Mouse (Mus musculus) midbrain, embryonic 16.5 days (tissue): ENCODE measurements around the gene Ssna1. TPM values are rescaled to one million over a fixed set of nuclear protein-coding genes. Genes with fewer than 3 reads are reported as not detected.
"Not testable (repeated sequence)": the region's sequence is repeated elsewhere in the genome, so short reads cannot be mapped to it uniquely, and the experiment has no call there.

Source experiments
- ATAC-seq: fragments of 200-750 bp; cut with Nextera tagmentation; 2 replicates; pipeline ENCODE4 v1.8.0; 2017; ENCODE audit warnings: moderate TSS enrichment
- H3K27ac ChIP-seq: fragments of 300-500 bp; sonication (generic); 2 replicates; pipeline ENCODE4 v1.5.1; 2014; ENCODE audit warnings: mild to moderate bottlenecking, low read length, mixed read lengths
- H3K27me3 ChIP-seq: fragments of 300-500 bp; sonication (generic); 2 replicates; pipeline ENCODE4 v1.6.1; 2014; ENCODE audit warnings: low read depth, low read length, mixed read lengths; ENCODE audit not compliant: control insufficient read depth, insufficient read depth
- H3K36me3 ChIP-seq: fragments of 300-500 bp; sonication (generic); 2 replicates; pipeline ENCODE4 v1.6.1; 2014; ENCODE audit warnings: mild to moderate bottlenecking, low read length, moderate library complexity, mixed read lengths; ENCODE audit not compliant: control insufficient read depth, insufficient read depth
- H3K4me1 ChIP-seq: fragments of 300-500 bp; sonication (generic); 2 replicates; pipeline ENCODE4 v1.6.1; 2014; ENCODE audit warnings: mild to moderate bottlenecking, low read length, mixed read lengths; ENCODE audit not compliant: control insufficient read depth, insufficient read depth
- H3K4me2 ChIP-seq: fragments of 300-500 bp; sonication (generic); 2 replicates; pipeline ENCODE4 v1.6.1; 2014; ENCODE audit warnings: mild to moderate bottlenecking, low read length, mixed read lengths
- H3K4me3 ChIP-seq: fragments of 300-500 bp; sonication (generic); 2 replicates; pipeline ENCODE4 v1.5.1; 2014; ENCODE audit warnings: low read depth, mild to moderate bottlenecking, low read length, moderate library complexity, mixed read lengths
- H3K9ac ChIP-seq: fragments of 300-500 bp; sonication (generic); 2 replicates; pipeline ENCODE4 v1.6.1; 2014; ENCODE audit warnings: low read depth, low read length, mixed read lengths
- H3K9me3 ChIP-seq: fragments of 300-500 bp; sonication (generic); replicated peaks from 2 replicates; pipeline ENCODE4 v1.6.1; 2014; ENCODE audit warnings: mild to moderate bottlenecking, low read length, mixed read lengths; ENCODE audit not compliant: control insufficient read depth, poor library complexity, severe bottlenecking
- WGBS: fragments of 180-500 bp; shearing (Covaris S2); extraction: QIAGEN DNeasy Blood & Tissue Kit; methylation state at CpG from one replicate; pipeline ENCODE4 v1.1.7; 2014; 5-methylcytosine and 5-hydroxymethylcytosine counted together
- polyA plus RNA-seq: library from polyadenylated mRNA; unstranded; fragments of >200 nt; fragmentation: Nextera tagmentation; extraction: Ambion mirVana; gene quantifications from 2 replicates; pipeline ENCODE4 v1.2.1, GENCODE M21; 2015

Ssna1 gene
- polyA plus RNA-seq, 1 experiment from 2014 or later, result 175 TPM

DNA sequence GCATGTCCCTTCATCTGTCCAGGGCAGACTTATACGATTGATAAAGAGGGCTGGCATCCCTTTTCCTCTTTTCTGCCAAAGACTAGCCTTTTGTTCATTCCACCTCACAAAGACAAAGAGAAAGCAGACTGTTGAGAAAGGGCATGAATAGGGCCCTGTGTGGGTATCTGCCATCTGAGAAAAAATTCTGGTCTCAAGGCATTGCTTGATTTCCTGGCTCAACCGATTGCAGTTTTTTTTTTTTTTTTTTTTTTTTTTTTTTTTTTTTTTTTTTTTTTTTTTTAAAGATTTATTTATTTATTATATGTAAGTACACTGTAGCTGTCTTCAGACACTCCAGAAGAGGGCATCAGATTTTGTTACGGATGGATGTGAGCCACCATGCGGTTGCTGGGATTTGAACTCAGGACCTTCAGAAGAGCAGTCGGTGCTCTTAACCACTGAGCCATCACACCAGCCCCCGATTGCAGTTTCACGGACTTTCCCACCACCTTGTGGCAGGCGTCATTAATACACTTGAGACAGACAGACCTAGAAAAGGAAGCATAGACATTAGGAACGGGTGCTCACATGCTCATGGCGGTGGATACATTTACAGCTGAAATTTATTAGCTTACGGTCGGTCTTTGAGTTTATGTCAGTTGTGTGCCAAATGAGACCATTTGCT is 15.7 kb downstream of the Ssna1 start:
- H3K4me2 ChIP-seq, result peak overlapping the region; percentile 99
- not testable (repeated sequence) for H3K27me3 ChIP-seq, H3K27ac ChIP-seq, H3K36me3 ChIP-seq, ATAC-seq, H3K9ac ChIP-seq, H3K9me3 ChIP-seq
- peaks cover 23% of the 10 kb centered on the region for H3K4me1 ChIP-seq
- peak overlapping the region; percentile 97 for H3K4me3 ChIP-seq
- WGBS, result 54% methylated on average over 10 of the region's 12 CpGs

DNA sequence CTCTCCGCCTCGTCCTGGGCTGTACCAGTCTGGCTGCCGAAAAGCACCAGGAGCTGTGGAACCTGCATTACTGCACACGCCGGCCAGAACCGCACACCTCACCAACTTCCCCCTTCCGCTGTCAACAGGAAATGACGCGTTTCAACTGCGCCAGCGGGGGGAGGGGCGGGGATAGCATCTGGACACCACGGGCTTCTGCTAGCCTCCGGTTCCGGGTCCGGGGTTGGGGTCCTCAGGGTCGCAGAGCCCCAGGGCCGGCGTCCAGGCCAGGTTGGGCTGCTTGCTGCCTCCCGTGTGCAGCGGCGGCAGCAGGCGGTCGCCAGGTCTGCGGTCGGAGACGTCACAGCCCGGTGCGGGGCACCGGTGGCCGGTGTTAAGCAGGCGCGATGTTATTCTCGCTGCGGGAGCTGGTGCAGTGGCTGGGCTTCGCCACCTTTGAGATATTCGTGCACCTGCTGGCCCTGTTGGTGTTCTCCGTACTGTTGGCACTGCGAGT is 16.9 kb downstream of the Ssna1 start, which contains the start of gene Tmem203:
Gene Tmem203, plus strand, starts transcription at position 156 of the 496 bp plus-strand sequence.
- H3K9me3 ChIP-seq, result no peaks in the 10 kb centered on the region
- no peaks in the 10 kb centered on the region for H3K27me3 ChIP-seq
- 0 out of 2 replicates have a peak, but pooled peaks cover 4% of the 10 kb centered on the region for H3K36me3 ChIP-seq
- H3K4me1 ChIP-seq, result peaks cover 23% of the 10 kb centered on the region
- H3K4me3 ChIP-seq, result peak within 1 kb of the TSS; percentile 97
- WGBS, result under 1% methylated on average over 39 of the region's 39 CpGs
- peak; percentile 91 for ATAC-seq
- H3K4me2 ChIP-seq, result peak within 1 kb of the TSS; percentile 99
- H3K9ac ChIP-seq, result peak within 1 kb of the TSS; percentile 89
- H3K27ac ChIP-seq, result peak within 1 kb of the TSS; percentile 83

DNA sequence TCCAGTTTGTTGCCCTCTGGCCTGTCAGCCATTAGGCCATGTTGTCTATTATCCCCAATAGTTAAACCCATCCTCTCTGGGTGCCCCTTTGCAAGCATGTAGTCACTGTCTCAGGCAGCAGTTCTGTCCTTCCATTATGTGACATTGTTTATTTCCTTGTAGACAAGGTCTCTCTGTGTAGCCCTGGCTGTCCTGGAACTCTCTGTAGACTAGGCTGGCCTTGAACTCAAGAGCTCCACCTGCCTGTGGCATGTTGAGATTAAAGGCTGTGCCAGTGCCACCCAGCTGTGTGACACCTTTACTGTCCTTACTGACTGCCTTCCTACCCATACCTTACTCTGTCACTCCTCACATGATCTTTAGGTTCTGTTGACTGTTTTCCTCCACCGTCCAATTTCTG is 19.9 kb downstream of the Ssna1 start:
- H3K27me3 ChIP-seq, result no peaks in the 10 kb centered on the region
- WGBS, result 80% methylated on average over 1 of the region's 1 CpGs
- no peak overlapping the region for H3K4me2 ChIP-seq
- H3K9me3 ChIP-seq, result no peaks in the 10 kb centered on the region
- peaks cover 13% of the 10 kb centered on the region for H3K36me3 ChIP-seq
- no peak overlapping the region for H3K9ac ChIP-seq
- H3K27ac ChIP-seq, result no peak overlapping the region
- ATAC-seq, result no peak
- H3K4me3 ChIP-seq, result no peak overlapping the region
- H3K4me1 ChIP-seq, result peaks cover 19% of the 10 kb centered on the region

DNA sequence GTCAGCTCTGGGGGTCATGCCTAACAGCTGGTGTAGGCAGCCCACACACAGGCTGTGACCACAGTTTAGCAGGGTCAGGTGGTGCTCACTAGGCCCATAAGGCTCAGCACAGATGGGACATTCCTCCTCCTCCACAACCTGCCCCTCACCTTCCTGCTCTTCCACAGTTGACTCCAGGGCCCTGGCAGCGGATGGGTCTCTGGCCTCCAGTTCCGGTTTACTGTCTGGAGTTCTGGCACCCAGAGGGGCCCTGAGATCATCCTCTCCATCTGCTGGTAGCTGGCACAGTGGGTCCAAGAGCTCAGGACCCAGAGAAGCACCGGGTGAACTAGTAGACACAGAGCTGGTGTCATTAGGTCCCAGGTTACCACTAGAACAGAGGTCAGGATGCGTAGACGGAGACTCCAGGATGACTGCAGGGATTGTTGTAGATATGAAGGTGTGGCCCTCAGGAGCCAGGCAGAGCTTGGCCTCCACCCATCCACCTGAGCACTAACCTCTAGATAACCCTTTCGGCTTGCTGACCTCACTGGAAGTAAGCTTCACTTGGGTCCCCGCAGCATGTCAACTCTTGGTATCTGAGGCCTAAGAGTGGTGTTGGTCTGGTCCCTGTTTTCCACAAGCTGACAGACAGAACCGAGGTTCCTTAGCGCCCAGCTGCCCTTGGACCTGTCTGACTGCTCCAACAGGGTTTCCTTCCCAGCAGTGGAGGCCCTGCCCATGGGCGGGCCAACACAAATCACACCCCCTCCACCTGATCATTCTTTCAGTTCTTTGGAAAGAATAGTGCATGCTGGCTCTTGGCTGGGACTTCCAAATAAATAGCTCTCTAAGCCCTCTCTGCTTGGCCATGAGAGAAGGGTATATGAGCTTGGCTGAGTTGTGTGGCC is 25.8 kb downstream of the Ssna1 start, which contains the start of gene AL732309.1:
Gene AL732309.1, minus strand, starts transcription at position 681 of the 890 bp plus-strand sequence.
- 92% methylated on average over 10 of the region's 10 CpGs for WGBS
- Histone ChIP-seq H3K4me2 (no peak within 1 kb of the TSS), H3K9me3 (no peaks in the 10 kb centered on the region), H3K27ac (no peak within 1 kb of the TSS), H3K27me3 (no peaks in the 10 kb centered on the region), H3K36me3 (peaks cover 15% of the 10 kb centered on the region), H3K9ac (no peak within 1 kb of the TSS), H3K4me3 (no peak within 1 kb of the TSS), H3K4me1 (peaks cover 12% of the 10 kb centered on the region)
- no peak for ATAC-seq

DNA sequence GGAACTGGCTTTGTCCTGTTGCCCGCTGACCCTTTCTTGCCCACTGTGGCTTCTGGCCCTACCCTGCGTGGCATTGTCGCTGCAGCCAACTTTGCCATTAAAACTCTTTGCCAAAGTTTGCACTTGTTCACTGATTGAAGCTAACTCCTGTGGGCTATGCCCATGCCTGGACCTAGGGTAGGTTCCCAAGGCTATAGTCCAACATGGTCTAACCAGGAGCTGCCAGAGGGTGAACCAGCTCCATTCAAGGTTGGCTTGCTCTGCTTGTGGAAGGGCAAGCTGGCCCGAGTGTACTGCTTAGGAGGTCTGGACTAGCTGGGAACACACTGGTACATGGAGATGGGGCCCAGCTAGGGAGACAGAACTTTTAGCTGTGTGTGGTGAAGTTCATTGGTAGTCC is 28.1 kb downstream of the Ssna1 start:
- H3K27me3 ChIP-seq, result no peaks in the 10 kb centered on the region
- peaks cover 20% of the 10 kb centered on the region for H3K4me1 ChIP-seq
- no peak overlapping the region for H3K27ac ChIP-seq
- H3K9ac ChIP-seq, result no peak overlapping the region
- peaks cover 12% of the 10 kb centered on the region for H3K36me3 ChIP-seq
- ATAC-seq, result no peak
- H3K4me3 ChIP-seq, result no peak overlapping the region
- H3K4me2 ChIP-seq, result no peak overlapping the region; the same call in 1 of the 2 replicates
- no peaks in the 10 kb centered on the region for H3K9me3 ChIP-seq
- WGBS, result 90% methylated on average over 4 of the region's 4 CpGs

DNA sequence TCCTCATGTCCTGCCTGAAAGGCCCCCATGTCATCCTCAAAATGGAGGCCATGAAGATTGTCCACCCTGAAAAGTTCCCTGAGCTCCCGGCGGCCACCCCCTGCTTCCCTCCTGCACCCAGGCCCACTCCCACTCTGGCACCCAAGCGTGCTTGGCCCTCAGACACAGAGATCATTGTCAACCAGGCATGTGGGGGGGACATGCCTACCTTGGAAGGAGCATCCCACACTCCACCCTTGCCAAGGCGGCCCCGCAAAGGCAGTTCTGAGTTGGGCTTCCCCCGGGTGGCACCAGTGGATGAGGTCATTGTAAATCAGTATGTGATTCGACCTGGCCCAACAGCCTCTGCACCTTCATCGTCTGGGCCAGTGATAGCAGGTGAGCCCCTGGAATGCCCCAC is 28.9 kb downstream of the Ssna1 start:
- ATAC-seq, result no peak
- peaks cover 9% of the 10 kb centered on the region; the same call in 1 of the 2 replicates for H3K36me3 ChIP-seq
- H3K27ac ChIP-seq, result no peak overlapping the region
- H3K9me3 ChIP-seq, result no peaks in the 10 kb centered on the region
- no peaks in the 10 kb centered on the region for H3K27me3 ChIP-seq
- 83% methylated on average over 8 of the region's 8 CpGs for WGBS
- peak overlapping the region; percentile 96 for H3K9ac ChIP-seq
- peaks cover 20% of the 10 kb centered on the region for H3K4me1 ChIP-seq
- H3K4me3 ChIP-seq, result peak overlapping the region; percentile 77
- H3K4me2 ChIP-seq, result peak overlapping the region; percentile 92

DNA sequence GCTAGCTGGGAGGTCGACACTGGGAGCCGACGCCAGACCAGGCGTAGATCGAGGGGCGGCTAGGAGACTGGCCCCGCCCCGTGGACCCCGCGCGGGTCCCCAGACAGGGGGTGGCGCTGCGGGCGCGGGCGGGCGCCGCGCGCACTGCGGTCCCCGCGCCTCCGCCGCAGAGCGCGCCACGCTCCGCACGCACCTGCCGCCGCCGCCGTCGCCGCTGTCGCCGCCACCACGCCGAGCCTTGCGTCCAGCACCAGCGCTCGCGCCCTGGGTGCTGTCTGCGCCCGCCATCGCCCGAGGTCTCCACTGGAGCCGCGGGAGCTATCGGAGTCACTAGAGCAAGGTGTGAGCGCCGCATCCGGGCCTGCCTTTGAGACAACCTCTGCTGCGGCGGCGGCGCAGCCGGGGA is 30.1 kb downstream of the Ssna1 start, which contains the start of the genes Rnf208 and Cysrt1:
Gene Rnf208, plus strand, starts transcription at position 155 of the 406 bp plus-strand sequence.
Gene Cysrt1, minus strand, starts transcription at position 352 of the 406 bp plus-strand sequence.
- Histone ChIP-seq H3K27ac (peak within 1 kb of the TSS; percentile 82), H3K9ac (peak within 1 kb of the TSS; percentile 96), H3K4me1 (peaks cover 20% of the 10 kb centered on the region), H3K4me3 (peak within 1 kb of the TSS; percentile 77), H3K9me3 (no peaks in the 10 kb centered on the region), H3K27me3 (no peaks in the 10 kb centered on the region), H3K36me3 (peaks cover 5% of the 10 kb centered on the region; the same call in 1 of the 2 replicates), H3K4me2 (peak within 1 kb of the TSS; percentile 92)
- peak; percentile 61 for ATAC-seq
- 0% methylated on average over 33 of the region's 59 CpGs for WGBS

DNA sequence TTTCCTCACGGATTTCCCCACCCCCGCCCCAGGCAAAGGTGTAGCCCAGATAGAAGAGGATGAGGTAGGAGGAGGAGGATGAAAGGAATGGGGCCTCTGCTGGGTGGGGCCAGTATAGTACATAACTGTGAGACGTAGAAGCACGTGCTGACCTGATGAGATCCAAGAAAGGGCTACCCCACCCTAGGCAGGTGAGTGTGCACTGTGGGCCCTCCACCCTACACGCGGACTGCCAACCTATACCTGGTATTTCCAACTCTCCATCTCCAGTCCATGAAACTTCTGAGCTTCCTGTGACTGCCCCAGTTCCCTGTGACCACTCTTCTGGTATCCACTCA is 30.8 kb downstream of the Ssna1 start:
- Histone ChIP-seq H3K9me3 (no peaks in the 10 kb centered on the region), H3K9ac (peak overlapping the region; percentile 96), H3K27ac (peak overlapping the region; percentile 82), H3K4me1 (peaks cover 20% of the 10 kb centered on the region), H3K4me3 (peak overlapping the region; percentile 77), H3K4me2 (peak overlapping the region; percentile 92), H3K27me3 (no peaks in the 10 kb centered on the region), H3K36me3 (peaks cover 5% of the 10 kb centered on the region; the same call in 1 of the 2 replicates)
- 18% methylated on average over 6 of the region's 6 CpGs for WGBS
- peak; percentile 50 for ATAC-seq
